Mouse (Mus musculus): ENCODE results near the gene Gm20388.

- peak; percentile 38; the same call in 1 of the 2 replicates for TF ChIP-seq CTCF (IDR thresholded peaks at IDR 0.05; ENCODE audit: low read depth, low read length)
- TF ChIP-seq TAL1 (conservative IDR thresholded peaks at IDR 0.05; ENCODE audit: low read depth, low read length) = no peak
- no peak for TF ChIP-seq GATA1 (IDR thresholded peaks at IDR 0.05; ENCODE audit: borderline replicate concordance, low read length)
- TF ChIP-seq POLR2AphosphoS5 (IDR thresholded peaks at IDR 0.05; ENCODE audit: insufficient replicate concordance, low read depth, low read length) = no peak
Measured at GRCm38 (mm10) chr8:123212321-123213117, 3301.9 kb downstream of the Gm20388 start, which contains the start of the genes Chmp1a and Spata33.

Measured in G1E (cell line).